Mouse (Mus musculus) neural tube, embryonic 12.5 days (tissue): ENCODE data around the gene Tbc1d23. TPM values are rescaled to one million over a fixed set of nuclear protein-coding genes. Genes with fewer than 3 reads are reported as not detected.

Experiments used
- polyA plus RNA-seq: library from polyadenylated mRNA; unstranded; fragments of >200 nt; fragmentation: Nextera tagmentation; extraction: Ambion mirVana; gene quantifications from 2 replicates; pipeline ENCODE4 v1.2.1, GENCODE M21; 2016

Gene Tbc1d23
- polyA plus RNA-seq, 1 experiment from 2014 or later: 25.2 TPM

Other genes with a start within 250 kb of the Tbc1d23 start
- not detected in 2 replicates for gene Tmem45a2, start 160.1 kb downstream of the Tbc1d23 start, polyA plus RNA-seq
- gene Tomm70a, start 109.8 kb downstream of the Tbc1d23 start, polyA plus RNA-seq: 65.1 and 71.1 TPM in 2 replicates
- 38.1 and 41.6 TPM in 2 replicates for gene Nit2, start 64.2 kb downstream of the Tbc1d23 start, polyA plus RNA-seq
- gene Tmem30c, start 61.4 kb upstream of the Tbc1d23 start, polyA plus RNA-seq: 0.14 and 0.52 TPM in 2 replicates
- gene Filip1l, start 121.6 kb upstream of the Tbc1d23 start, polyA plus RNA-seq: 7.3 and 8.5 TPM in 2 replicates